Mouse (Mus musculus): ENCODE data around the gene Hspa1b.
"Not testable (repeated sequence)": the region's sequence is repeated elsewhere in the genome, so short reads cannot be mapped to it uniquely, and the experiment has no call there.

DNA sequence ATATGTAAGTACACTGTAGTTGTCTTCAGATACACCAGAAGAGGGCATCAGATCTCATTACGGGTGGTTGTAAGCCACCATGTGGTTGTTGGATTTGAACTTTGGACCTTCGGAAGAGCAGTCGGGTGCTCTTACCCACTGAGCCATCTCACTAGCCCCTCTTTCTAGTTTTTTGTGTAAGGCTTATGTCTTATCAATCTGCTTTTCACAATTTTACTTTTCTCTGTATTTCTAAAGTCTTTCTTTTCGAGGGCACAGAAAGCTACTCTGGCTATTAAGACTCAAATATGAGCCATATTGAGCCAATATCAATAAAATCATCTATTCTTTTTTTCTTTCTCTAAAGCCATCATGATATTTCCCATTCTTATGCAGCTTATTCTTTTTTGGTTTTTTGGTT lies 36.2 kb upstream of the Hspa1b start:
- TF ChIP-seq POU5F1 (IDR thresholded peaks at IDR 0.05; ENCODE audit: borderline replicate concordance, low read length); CTCF (conservative IDR thresholded peaks at IDR 0.05; ENCODE audit: low read length): not testable (repeated sequence)

All from E14TG2a.4 (cell line).